Mouse (Mus musculus): ENCODE data around the gene Aknad1. TPM values are rescaled to one million over a fixed set of nuclear protein-coding genes. Genes with fewer than 3 reads are reported as not detected.
A peak's percentile ranks its signal among the peaks of the same experiment; 100 is the strongest.

The Aknad1 gene
- total RNA-seq, 1 experiment = not detected

DNA sequence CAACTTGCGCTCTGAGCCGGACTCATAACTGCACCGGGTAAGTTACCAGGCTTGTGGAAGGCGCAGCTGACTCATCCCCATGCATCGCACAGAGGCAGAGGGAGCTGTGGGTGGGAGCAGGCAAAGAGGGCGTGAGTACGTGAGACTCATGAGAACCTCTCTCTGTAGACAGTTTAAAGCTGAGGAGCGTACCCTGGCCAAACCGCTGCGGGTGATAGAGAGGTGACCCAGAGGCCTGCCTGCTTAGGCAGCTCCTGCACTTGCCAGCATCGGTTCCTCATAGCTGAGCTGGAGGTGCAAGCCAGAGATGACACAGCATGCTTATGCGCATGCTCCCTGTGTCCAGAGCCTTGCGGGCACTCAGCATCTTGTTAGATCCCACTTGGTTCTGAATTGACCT, 32.8 kb downstream of the Aknad1 start:
- H3K9ac ChIP-seq (ENCODE audit: insufficient read depth, low read depth, low read length, poor library complexity, severe bottlenecking) = peak overlapping the region; percentile 26; the same call in 1 of the 2 replicates
- no peaks in the 10 kb centered on the region for H3K36me3 ChIP-seq (ENCODE audit: control insufficient read depth, insufficient read depth, low read length, poor library complexity, severe bottlenecking)
- no peak for DNase-seq (ENCODE audit: low read depth, low spot score)
- H3K4me1 ChIP-seq (ENCODE audit: control insufficient read depth in 2 of 2, insufficient read depth in 2 of 2, low read length in 2 of 2, poor library complexity in 1 of 2) = no peaks in the 10 kb centered on the region; a peak in 1 of 4 replicates
- H3K4me3 ChIP-seq (ENCODE audit: insufficient read depth in 1 of 2, low read depth in 1 of 2, low read length in 2 of 2, poor library complexity in 1 of 2, severe bottlenecking in 1 of 2) = no peak overlapping the region; a peak in 1 of 4 replicates
- TF ChIP-seq CHD2 (IDR thresholded peaks at IDR 0.05; ENCODE audit: low read depth, low read length) = no peak
- TF ChIP-seq ZNF384 (IDR thresholded peaks at IDR 0.05; ENCODE audit: low read depth, low read length) = no peak
- TF ChIP-seq HCFC1 (IDR thresholded peaks at IDR 0.05; ENCODE audit: borderline replicate concordance, insufficient read depth, low read length) = no peak
- no peak for TF ChIP-seq MAFK (IDR thresholded peaks at IDR 0.05; ENCODE audit: insufficient read depth, low read depth, low read length)
- TF ChIP-seq ZC3H11A (IDR thresholded peaks at IDR 0.05; ENCODE audit: borderline replicate concordance, low read depth, low read length) = no peak
- no peaks in the 10 kb centered on the region for H3K9me3 ChIP-seq (ENCODE audit: control insufficient read depth, insufficient read depth, low read depth, low read length)
- in situ Hi-C loops (cut with MboI; ENCODE audit: low sequenced_read_pairs in 2 of 2, unreplicated experiment in 2 of 2) = no loop called here
- no peak overlapping the region for H3K27ac ChIP-seq (ENCODE audit: insufficient read depth, low read depth, low read length, poor library complexity, severe bottlenecking)

DNA sequence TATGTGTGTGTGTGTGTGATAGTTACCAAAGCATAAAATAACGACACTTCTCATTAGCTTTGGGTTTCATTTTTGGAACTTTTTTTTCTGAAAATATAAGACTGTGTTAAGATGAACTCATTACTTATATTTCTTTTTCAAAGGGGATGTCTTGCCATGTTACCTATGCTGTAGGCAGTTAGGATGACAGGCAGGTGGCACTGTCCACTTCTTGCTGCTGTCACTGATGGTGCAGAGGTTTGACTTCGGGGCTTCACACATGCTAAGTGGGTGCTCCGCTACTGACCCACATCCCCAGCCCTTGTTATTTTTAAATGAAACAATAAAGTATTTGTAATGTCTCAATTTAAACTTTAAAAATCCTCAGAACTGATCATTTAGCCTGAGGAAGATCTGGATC, 33.4 kb downstream of the Aknad1 start:
- Histone ChIP-seq H3K4me1 (ENCODE audit: control insufficient read depth in 2 of 2, insufficient read depth in 2 of 2, low read length in 2 of 2, poor library complexity in 1 of 2) (no peaks in the 10 kb centered on the region; a peak in 1 of 4 replicates), H3K36me3 (ENCODE audit: control insufficient read depth, insufficient read depth, low read length, poor library complexity, severe bottlenecking) (no peaks in the 10 kb centered on the region), H3K4me3 (ENCODE audit: insufficient read depth in 1 of 2, low read depth in 1 of 2, low read length in 2 of 2, poor library complexity in 1 of 2, severe bottlenecking in 1 of 2) (no peak overlapping the region), H3K27ac (ENCODE audit: insufficient read depth, low read depth, low read length, poor library complexity, severe bottlenecking) (no peak overlapping the region), H3K9ac (ENCODE audit: insufficient read depth, low read depth, low read length, poor library complexity, severe bottlenecking) (no peak overlapping the region), H3K9me3 (ENCODE audit: control insufficient read depth, insufficient read depth, low read depth, low read length) (no peaks in the 10 kb centered on the region)
- no peak for DNase-seq (ENCODE audit: low read depth, low spot score)
- in situ Hi-C loops (cut with MboI; ENCODE audit: low sequenced_read_pairs in 2 of 2, unreplicated experiment in 2 of 2) = no loop called here
- TF ChIP-seq HCFC1 (IDR thresholded peaks at IDR 0.05; ENCODE audit: borderline replicate concordance, insufficient read depth, low read length) (no peak), ZC3H11A (IDR thresholded peaks at IDR 0.05; ENCODE audit: borderline replicate concordance, low read depth, low read length) (no peak), ZNF384 (IDR thresholded peaks at IDR 0.05; ENCODE audit: low read depth, low read length) (no peak), MAFK (IDR thresholded peaks at IDR 0.05; ENCODE audit: insufficient read depth, low read depth, low read length) (no peak), CHD2 (IDR thresholded peaks at IDR 0.05; ENCODE audit: low read depth, low read length) (no peak)

DNA sequence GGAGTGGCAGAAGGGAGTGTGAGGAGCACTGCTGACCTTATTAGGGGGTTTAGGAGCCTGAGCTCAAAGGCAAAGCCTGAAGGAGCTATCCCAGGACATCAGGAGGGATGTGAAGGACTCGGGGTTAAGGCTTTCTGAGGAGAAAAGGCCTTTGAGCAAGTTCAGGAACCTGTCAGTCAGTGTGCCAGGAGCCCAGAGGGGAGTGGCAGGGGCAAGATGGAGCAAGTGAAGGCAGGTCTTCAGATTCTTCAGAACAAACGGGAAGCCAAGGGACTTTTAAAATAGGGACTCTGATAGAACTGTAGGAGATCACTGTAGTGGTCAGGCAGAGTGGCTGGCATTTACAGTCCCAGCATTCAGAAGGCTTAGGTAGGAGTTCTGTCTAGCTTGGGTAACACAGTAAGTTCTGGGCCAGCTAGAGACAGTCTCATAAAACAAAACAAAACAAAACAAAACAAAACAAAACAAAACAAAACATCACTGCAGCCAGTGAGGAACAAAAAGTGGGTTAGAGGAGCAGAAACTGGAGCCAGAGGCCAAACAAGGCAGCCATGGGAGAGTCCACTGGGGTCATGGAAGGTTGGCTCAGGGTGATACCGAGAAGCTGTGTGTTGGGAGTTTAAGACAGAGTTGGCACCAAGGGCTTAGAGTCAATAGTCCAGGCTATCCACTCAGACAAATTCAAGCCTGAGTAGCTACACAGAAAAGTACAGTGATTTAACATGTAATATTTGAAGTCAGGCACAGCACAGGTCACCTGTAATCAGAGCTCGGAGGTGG, 39.5 kb downstream of the Aknad1 start:
- TF ChIP-seq HCFC1 (IDR thresholded peaks at IDR 0.05; ENCODE audit: borderline replicate concordance, insufficient read depth, low read length) (no peak), ZNF384 (IDR thresholded peaks at IDR 0.05; ENCODE audit: low read depth, low read length) (no peak), CHD2 (IDR thresholded peaks at IDR 0.05; ENCODE audit: low read depth, low read length) (no peak), MAFK (IDR thresholded peaks at IDR 0.05; ENCODE audit: insufficient read depth, low read depth, low read length) (no peak), ZC3H11A (IDR thresholded peaks at IDR 0.05; ENCODE audit: borderline replicate concordance, low read depth, low read length) (no peak)
- in situ Hi-C loops (cut with MboI; ENCODE audit: low sequenced_read_pairs in 2 of 2, unreplicated experiment in 2 of 2) = no loop called here
- Histone ChIP-seq H3K9ac (ENCODE audit: insufficient read depth, low read depth, low read length, poor library complexity, severe bottlenecking) (no peak overlapping the region), H3K4me1 (ENCODE audit: control insufficient read depth in 2 of 2, insufficient read depth in 2 of 2, low read length in 2 of 2, poor library complexity in 1 of 2) (peaks cover 0 to 1% of the 10 kb centered on the region in 2 experiments; a peak in 1 of 4 replicates), H3K4me3 (ENCODE audit: insufficient read depth in 1 of 2, low read depth in 1 of 2, low read length in 2 of 2, poor library complexity in 1 of 2, severe bottlenecking in 1 of 2) (no peak overlapping the region), H3K27ac (ENCODE audit: insufficient read depth, low read depth, low read length, poor library complexity, severe bottlenecking) (no peak overlapping the region), H3K9me3 (ENCODE audit: control insufficient read depth, insufficient read depth, low read depth, low read length) (no peaks in the 10 kb centered on the region), H3K36me3 (ENCODE audit: control insufficient read depth, insufficient read depth, low read length, poor library complexity, severe bottlenecking) (no peaks in the 10 kb centered on the region)
- no peak for DNase-seq (ENCODE audit: low read depth, low spot score)

DNA sequence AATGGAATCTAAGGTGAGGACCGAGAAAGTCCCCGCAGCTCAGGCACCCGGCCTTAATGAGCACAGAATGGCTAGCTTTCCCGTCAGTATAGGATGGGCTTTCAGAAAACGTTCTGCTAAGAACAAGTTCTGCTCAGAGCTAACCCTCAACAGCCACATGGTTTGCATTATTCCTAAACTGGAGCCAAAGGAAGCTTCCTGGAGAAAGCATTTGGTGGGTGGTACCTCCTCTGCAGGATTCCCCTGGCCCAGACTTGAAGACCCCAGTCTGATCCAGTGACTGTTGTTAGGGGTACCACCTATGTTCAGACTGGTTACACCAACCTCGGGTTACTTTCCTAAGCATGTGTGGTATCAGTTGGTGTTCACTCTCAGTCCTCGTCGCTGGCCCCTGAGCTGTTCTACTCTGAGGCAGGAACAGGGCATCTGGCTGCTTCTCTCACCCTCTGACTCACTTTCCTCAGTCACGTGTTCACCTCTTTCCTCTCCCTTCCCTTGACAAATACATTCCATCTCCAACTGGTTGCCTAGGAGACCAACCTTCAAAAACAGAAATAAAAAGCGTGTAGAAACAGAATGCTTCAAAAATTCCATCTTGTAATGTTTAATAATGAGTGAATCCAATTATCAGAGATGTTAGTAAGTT, 41.9 kb downstream of the Aknad1 start:
- H3K9me3 ChIP-seq (ENCODE audit: control insufficient read depth, insufficient read depth, low read depth, low read length) = no peaks in the 10 kb centered on the region
- peaks cover 0 to 1% of the 10 kb centered on the region in 2 experiments; a peak in 1 of 4 replicates for H3K4me1 ChIP-seq (ENCODE audit: control insufficient read depth in 2 of 2, insufficient read depth in 2 of 2, low read length in 2 of 2, poor library complexity in 1 of 2)
- H3K9ac ChIP-seq (ENCODE audit: insufficient read depth, low read depth, low read length, poor library complexity, severe bottlenecking) = no peak overlapping the region
- no peak for TF ChIP-seq ZC3H11A (IDR thresholded peaks at IDR 0.05; ENCODE audit: borderline replicate concordance, low read depth, low read length)
- no peak for TF ChIP-seq MAFK (IDR thresholded peaks at IDR 0.05; ENCODE audit: insufficient read depth, low read depth, low read length)
- TF ChIP-seq ZNF384 (IDR thresholded peaks at IDR 0.05; ENCODE audit: low read depth, low read length) = no peak
- TF ChIP-seq HCFC1 (IDR thresholded peaks at IDR 0.05; ENCODE audit: borderline replicate concordance, insufficient read depth, low read length) = no peak
- no peak for TF ChIP-seq CHD2 (IDR thresholded peaks at IDR 0.05; ENCODE audit: low read depth, low read length)
- H3K36me3 ChIP-seq (ENCODE audit: control insufficient read depth, insufficient read depth, low read length, poor library complexity, severe bottlenecking) = no peaks in the 10 kb centered on the region
- no peak overlapping the region for H3K27ac ChIP-seq (ENCODE audit: insufficient read depth, low read depth, low read length, poor library complexity, severe bottlenecking)
- in situ Hi-C loops (cut with MboI; ENCODE audit: low sequenced_read_pairs in 2 of 2, unreplicated experiment in 2 of 2) = no loop called here
- DNase-seq (ENCODE audit: low read depth, low spot score) = no peak
- H3K4me3 ChIP-seq (ENCODE audit: insufficient read depth in 1 of 2, low read depth in 1 of 2, low read length in 2 of 2, poor library complexity in 1 of 2, severe bottlenecking in 1 of 2) = no peak overlapping the region
